Mouse (Mus musculus): ENCODE results near the gene Slc52a3. TPM values are rescaled to one million over a fixed set of nuclear protein-coding genes. Genes with fewer than 3 reads are reported as not detected.

The Slc52a3 gene
- total and polyA plus RNA-seq, 3 experiments, result 14.8 to 17.0 TPM; not detected in 1

- H3K27me3 ChIP-seq (ENCODE audit: control insufficient read depth in 1 of 2, insufficient read depth in 2 of 2, low read length in 2 of 2), result peaks cover 3 to 10% of the 10 kb centered on the region in 2 experiments
- no peaks in the 10 kb centered on the region for H3K4me1 ChIP-seq (ENCODE audit: control insufficient read depth in 1 of 2, insufficient read depth in 2 of 2, low read length in 2 of 2)
- H3K27ac ChIP-seq (ENCODE audit: control insufficient read depth, low read depth, low read length), result no peak overlapping the region
- no peaks in the 10 kb centered on the region for H3K36me3 ChIP-seq (ENCODE audit: control insufficient read depth in 1 of 2, insufficient read depth in 2 of 2, low read length in 2 of 2)
- DNase-seq (ENCODE audit: low read depth, low spot score), result no peak
- H3K79me2 ChIP-seq (ENCODE audit: control insufficient read depth, insufficient read depth, low read length, poor library complexity), result no peaks in the 10 kb centered on the region
- TF ChIP-seq NELFE (IDR thresholded peaks at IDR 0.05; ENCODE audit: low read depth, low read length), result no peak
- TF ChIP-seq CHD2 (IDR thresholded peaks at IDR 0.05; ENCODE audit: low read length), result no peak
- no peak for TF ChIP-seq ELF1 (IDR thresholded peaks at IDR 0.05; ENCODE audit: low read depth, low read length)
- no peak for TF ChIP-seq POLR2AphosphoS2 (IDR thresholded peaks at IDR 0.05; ENCODE audit: low read length)
- no peak for TF ChIP-seq EP300 (IDR thresholded peaks at IDR 0.05; ENCODE audit: low read depth in 1 of 2, low read length in 2 of 2)
- no peak for TF ChIP-seq TCF12 (IDR thresholded peaks at IDR 0.05; ENCODE audit: low read depth, low read length)
- no peak overlapping the region for H3K4me3 ChIP-seq (ENCODE audit: control insufficient read depth in 1 of 2, insufficient read depth in 1 of 2, low read depth in 2 of 2, low read length in 2 of 2)
- no peak overlapping the region for H3K9ac ChIP-seq (ENCODE audit: control insufficient read depth, low read depth, low read length, poor library complexity, severe bottlenecking)
- H3K9me3 ChIP-seq (replicated peaks; ENCODE audit: insufficient read depth, low read length), result no peaks in the 10 kb centered on the region
Measured at GRCm38 (mm10) chr2:152040101-152040500, 43.8 kb downstream of the Slc52a3 start.

- peaks cover 0 to 7% of the 10 kb centered on the region in 2 experiments; a peak in 1 of 4 replicates for H3K4me1 ChIP-seq (ENCODE audit: control insufficient read depth in 1 of 2, insufficient read depth in 2 of 2, low read length in 2 of 2)
- H3K27ac ChIP-seq (ENCODE audit: control insufficient read depth, low read depth, low read length), result no peak overlapping the region
- no peak overlapping the region for H3K4me3 ChIP-seq (ENCODE audit: control insufficient read depth in 1 of 2, insufficient read depth in 1 of 2, low read depth in 2 of 2, low read length in 2 of 2)
- DNase-seq (ENCODE audit: low read depth, low spot score), result no peak
- H3K9me3 ChIP-seq (replicated peaks; ENCODE audit: insufficient read depth, low read length), result no peaks in the 10 kb centered on the region
- H3K27me3 ChIP-seq (ENCODE audit: control insufficient read depth in 1 of 2, insufficient read depth in 2 of 2, low read length in 2 of 2), result peaks cover 0 to 2% of the 10 kb centered on the region in 2 experiments; a peak in 1 of 4 replicates
- no peaks in the 10 kb centered on the region for H3K36me3 ChIP-seq (ENCODE audit: control insufficient read depth in 1 of 2, insufficient read depth in 2 of 2, low read length in 2 of 2)
- H3K79me2 ChIP-seq (ENCODE audit: control insufficient read depth, insufficient read depth, low read length, poor library complexity), result no peaks in the 10 kb centered on the region
- H3K9ac ChIP-seq (ENCODE audit: control insufficient read depth, low read depth, low read length, poor library complexity, severe bottlenecking), result no peak overlapping the region
- TF ChIP-seq ETS1 (IDR thresholded peaks at IDR 0.05; ENCODE audit: low read depth, low read length) (no peak), ZC3H11A (IDR thresholded peaks at IDR 0.05; ENCODE audit: low read depth, low read length) (no peak), TAL1 (IDR thresholded peaks at IDR 0.05; ENCODE audit: low read length) (no peak), CHD1 (IDR thresholded peaks at IDR 0.05; ENCODE audit: low read depth, low read length) (no peak), RAD21 (IDR thresholded peaks at IDR 0.05; ENCODE audit: low read depth, low read length) (no peak), SMC3 (IDR thresholded peaks at IDR 0.05; ENCODE audit: low read depth, low read length) (no peak), MAZ (IDR thresholded peaks at IDR 0.05; ENCODE audit: low read depth, low read length) (no peak), POLR2A (IDR thresholded peaks at IDR 0.05; ENCODE audit: control insufficient read depth in 1 of 2, insufficient read depth in 1 of 2, low read depth in 1 of 2, low read length in 2 of 2, poor library complexity in 1 of 2) (no peak), CTCF (IDR thresholded peaks at IDR 0.05 in 2 of 3, conservative IDR thresholded peaks at IDR 0.05 in 1 of 3; ENCODE audit: control insufficient read depth in 1 of 3, insufficient read depth in 1 of 3, low read depth in 2 of 3, low read length in 3 of 3, poor library complexity in 1 of 3, severe bottlenecking in 1 of 3) (no peak), NELFE (IDR thresholded peaks at IDR 0.05; ENCODE audit: low read depth, low read length) (no peak), E2F4 (IDR thresholded peaks at IDR 0.05; ENCODE audit: borderline replicate concordance, low read depth, low read length) (no peak), POLR2AphosphoS2 (IDR thresholded peaks at IDR 0.05; ENCODE audit: low read length) (no peak)
Measured at GRCm38 (mm10) chr2:152047116-152048002, 51.0 kb downstream of the Slc52a3 start.
